Mouse (Mus musculus) granulocyte monocyte progenitor cell, adult 5-6 weeks (primary cell): ENCODE data around the gene Myo1d. TPM values are rescaled to one million over a fixed set of nuclear protein-coding genes. Genes with fewer than 3 reads are reported as not detected.
"Not testable (repeated sequence)": the region's sequence is repeated elsewhere in the genome, so short reads cannot be mapped to it uniquely, and the experiment has no call there.

ENCODE experiments used
- ATAC-seq: replicated peaks from 2 replicates; pipeline ENCODE4 v1.8.0; 2016; ENCODE audit warnings: mild to moderate bottlenecking, moderate TSS enrichment, inconsistent platforms; ENCODE audit not compliant: poor library complexity, severe bottlenecking
- total RNA-seq, 2 experiments: library from RNA; stranded (forward) in 1 of 2; stranded (reverse) in 1 of 2; fragments of 200-712, 200-1000 nt in 1 of 2; fragments of >200 nt in 1 of 2; fragmentation: Nextera tagmentation in 1 of 2; gene quantifications; 2 replicates each; pipeline ENCODE4 v1.2.3; 2014 to 2017

Gene Myo1d
- total RNA-seq, 2 experiments from 2014 or later: 0.46 to 1.7 TPM

DNA sequence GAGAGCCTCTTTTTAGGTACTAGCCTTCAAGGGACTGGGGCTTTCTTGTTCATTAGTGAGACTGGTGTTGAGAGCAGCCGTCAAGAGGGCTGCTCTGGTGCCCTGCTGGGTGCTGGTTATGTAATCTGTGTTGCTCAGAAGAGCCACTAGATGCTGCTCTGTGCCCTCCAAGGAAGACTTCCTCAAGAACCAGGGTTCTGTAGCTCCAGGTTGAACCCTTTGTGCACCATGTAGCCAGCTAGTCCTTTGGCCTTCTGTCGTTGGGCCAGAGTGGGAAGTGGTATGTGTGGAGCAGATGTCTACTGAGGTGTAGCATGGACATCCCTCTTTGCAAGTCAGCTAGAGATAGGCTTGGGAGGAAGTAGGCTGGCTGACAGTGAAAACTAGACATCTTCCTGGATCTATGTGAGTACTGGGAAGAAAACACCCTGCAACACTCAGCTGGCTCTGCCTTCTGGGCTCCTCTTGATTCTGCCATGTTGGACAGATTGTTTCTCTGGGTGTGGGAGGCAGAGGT lies 305.6 kb downstream of the Myo1d start:
- peak; percentile 40 for ATAC-seq

GRCm38 (mm10) chr11:80471836-80472605 lies 307.8 kb downstream of the Myo1d start:
- no peak for ATAC-seq

DNA sequence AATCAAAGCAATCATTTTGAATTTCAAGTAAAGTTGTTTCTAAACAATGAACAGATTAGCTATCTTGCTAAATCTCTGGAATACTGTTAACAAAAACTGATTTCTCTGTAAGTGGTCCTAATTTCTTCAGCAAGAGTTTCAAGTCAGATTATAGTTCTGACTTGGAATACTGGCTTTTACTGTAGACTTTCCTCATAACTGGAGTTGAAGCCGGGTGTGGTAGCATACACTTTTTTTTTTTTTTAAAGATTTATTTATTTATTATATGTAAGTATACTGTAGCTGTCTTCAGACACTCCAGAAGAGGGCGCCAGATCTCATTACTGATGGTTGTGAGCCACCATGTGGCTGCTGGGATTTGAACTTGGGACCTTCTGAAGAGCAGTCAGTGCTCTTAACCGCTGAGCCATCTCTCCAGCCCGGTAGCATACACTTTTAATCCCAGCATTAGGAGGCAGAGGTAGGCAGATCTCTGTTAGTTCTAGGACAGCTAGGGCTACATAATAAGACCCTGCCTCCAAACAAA lies 316.2 kb downstream of the Myo1d start:
- ATAC-seq: not testable (repeated sequence)

GRCm38 (mm10) chr11:80453198-80453597 lies 326.6 kb downstream of the Myo1d start:
- ATAC-seq: no peak

GRCm38 (mm10) chr11:80452242-80452641 lies 327.6 kb downstream of the Myo1d start:
- no peak for ATAC-seq

DNA sequence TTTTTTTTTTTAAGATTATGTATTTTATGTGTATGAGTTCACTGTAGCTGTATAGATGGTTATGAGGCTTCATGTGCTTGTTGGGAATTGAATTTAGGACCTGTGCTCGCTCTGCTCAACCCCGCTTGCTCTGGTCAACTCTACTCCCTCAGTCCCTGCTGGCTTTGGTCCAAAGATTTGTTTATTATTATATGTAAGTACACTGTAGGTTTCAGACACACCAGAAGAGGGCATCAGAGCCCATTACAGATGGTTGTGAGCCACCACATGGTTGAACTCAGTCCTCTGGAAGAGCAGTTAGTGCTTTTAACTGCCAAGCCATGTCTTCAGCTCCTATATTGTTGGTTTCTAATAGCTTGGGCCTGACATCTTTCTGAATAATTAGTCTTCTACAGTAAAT lies 330.0 kb downstream of the Myo1d start:
- no peak for ATAC-seq

GRCm38 (mm10) chr11:80446916-80447315 lies 332.9 kb downstream of the Myo1d start:
- ATAC-seq: no peak

Other genes with a start within 250 kb of the Myo1d start
- 1.7 TPM in 1 of 2 replicates, not detected in the other for gene Tmem98, start 30.1 kb upstream of the Myo1d start, total RNA-seq (2014; fragmentation: Nextera tagmentation)
- gene Tmem98, start 30.1 kb upstream of the Myo1d start, total RNA-seq (2017): 0.88 TPM in 1 of 2 replicates, not detected in the other
- gene Spaca3, start 78.3 kb upstream of the Myo1d start, total RNA-seq (2014; fragmentation: Nextera tagmentation): not detected in 2 replicates
- gene Spaca3, start 78.3 kb upstream of the Myo1d start, total RNA-seq (2017): not detected in 2 replicates